Mouse (Mus musculus) MEL (cell line): ENCODE results near the gene Atp6v0a2. TPM values are rescaled to one million over a fixed set of nuclear protein-coding genes. Genes with fewer than 3 reads are reported as not detected.
A peak's percentile ranks its signal among the peaks of the same experiment; 100 is the strongest.

Source experiments
- DNase-seq: peaks from one replicate; pipeline ENCODE4 v3.0.0; 2011; ENCODE audit warnings: low read depth, low spot score
- H3K27ac ChIP-seq: 2 replicates; pipeline ENCODE4 v1.5.1; 2012; ENCODE audit warnings: low read depth, mild to moderate bottlenecking, control low read depth, low read length, moderate library complexity; ENCODE audit not compliant: control insufficient read depth
- H3K27me3 ChIP-seq, 2 experiments: fragments of 150-350 bp in 1 of 2; sonication (generic) in 1 of 2; 2 replicates each; pipeline ENCODE4 v1.6.1; 2012; ENCODE audit warnings: low read length in 2 of 2, mild to moderate bottlenecking in 2 of 2, improper control_type of control experiment in 1 of 2, moderate library complexity in 1 of 2; ENCODE audit not compliant: insufficient read depth in 2 of 2, control insufficient read depth in 1 of 2
- H3K36me3 ChIP-seq, 2 experiments: 2 replicates each; pipeline ENCODE4 v1.6.1; 2012 to 2014; ENCODE audit warnings: low read length in 2 of 2, improper control_type of control experiment in 1 of 2, inconsistent platforms in 1 of 2, mild to moderate bottlenecking in 1 of 2; ENCODE audit not compliant: insufficient read depth in 2 of 2, control insufficient read depth in 1 of 2
- H3K4me1 ChIP-seq, 2 experiments: fragments of 150-350 bp in 1 of 2; sonication (generic) in 1 of 2; 2 replicates each; pipeline ENCODE4 v1.6.1; 2012; ENCODE audit warnings: low read length in 2 of 2, improper control_type of control experiment in 1 of 2, mild to moderate bottlenecking in 1 of 2; ENCODE audit not compliant: insufficient read depth in 2 of 2, control insufficient read depth in 1 of 2
- H3K4me3 ChIP-seq, 2 experiments: fragments of 150-350 bp in 1 of 2; sonication (generic) in 1 of 2; 2 replicates each; pipeline ENCODE4 v1.5.1; 2012; ENCODE audit warnings: low read depth in 2 of 2, low read length in 2 of 2, mild to moderate bottlenecking in 2 of 2, moderate library complexity in 2 of 2, control low read depth in 1 of 2, improper control_type of control experiment in 1 of 2; ENCODE audit not compliant: control insufficient read depth in 1 of 2, insufficient read depth in 1 of 2
- H3K79me2 ChIP-seq: 2 replicates; pipeline ENCODE4 v1.6.1; 2012; ENCODE audit warnings: mild to moderate bottlenecking, low read length, moderate library complexity; ENCODE audit not compliant: control insufficient read depth, poor library complexity, insufficient read depth
- H3K9ac ChIP-seq: 2 replicates; pipeline ENCODE4 v1.6.1; 2012; ENCODE audit warnings: low read depth, mild to moderate bottlenecking, control low read depth, low read length, moderate library complexity; ENCODE audit not compliant: control insufficient read depth, poor library complexity, severe bottlenecking
- H3K9me3 ChIP-seq: fragments of 150-350 bp; sonication (generic); replicated peaks from 2 replicates; pipeline ENCODE4 v1.6.1; 2012; ENCODE audit warnings: mild to moderate bottlenecking, low read length, improper control_type of control experiment, moderate library complexity; ENCODE audit not compliant: insufficient read depth
- BHLHE40 ChIP-seq: IDR thresholded peaks from 2 replicates; pipeline ENCODE4 v1.6.1; 2012; ENCODE audit warnings: low read depth, mild to moderate bottlenecking, inconsistent platforms, low read length, improper control_type of control experiment, borderline replicate concordance
- CHD1 ChIP-seq: IDR thresholded peaks from 2 replicates; pipeline ENCODE4 v1.6.1; 2012; ENCODE audit warnings: low read depth, mild to moderate bottlenecking, inconsistent platforms, low read length, improper control_type of control experiment
- CTCF ChIP-seq, 3 experiments: IDR thresholded peaks in 2 of 3; conservative IDR thresholded peaks in 1 of 3; 2 replicates each; pipeline ENCODE4 v1.5.1; 2011 to 2012; ENCODE audit warnings: low read length in 3 of 3, low read depth in 2 of 3, mild to moderate bottlenecking in 2 of 3, improper control_type of control experiment in 1 of 3, inconsistent platforms in 1 of 3, mixed read lengths in 1 of 3, moderate library complexity in 1 of 3; ENCODE audit not compliant: control insufficient read depth in 1 of 3, insufficient read depth in 1 of 3, poor library complexity in 1 of 3, severe bottlenecking in 1 of 3
- ELF1 ChIP-seq: IDR thresholded peaks from 2 replicates; pipeline ENCODE4 v1.6.1; 2014; ENCODE audit warnings: low read depth, mild to moderate bottlenecking, inconsistent platforms, low read length, improper control_type of control experiment, moderate library complexity
- EP300 ChIP-seq, 2 experiments: IDR thresholded peaks; 2 replicates each; pipeline ENCODE4 v1.6.1; 2011; ENCODE audit warnings: improper control_type of control experiment in 2 of 2, low read length in 2 of 2, low read depth in 1 of 2, mild to moderate bottlenecking in 1 of 2
- GABPA ChIP-seq: IDR thresholded peaks from 2 replicates; pipeline ENCODE4 v1.6.1; 2012; ENCODE audit warnings: low read depth, mild to moderate bottlenecking, inconsistent platforms, low read length, improper control_type of control experiment, moderate library complexity
- HCFC1 ChIP-seq: IDR thresholded peaks from 2 replicates; pipeline ENCODE4 v1.6.1; 2012; ENCODE audit warnings: low read depth, mild to moderate bottlenecking, inconsistent platforms, low read length, improper control_type of control experiment, moderate library complexity
- JUND ChIP-seq: IDR thresholded peaks from 2 replicates; pipeline ENCODE4 v1.6.1; 2011; ENCODE audit warnings: low read depth, mild to moderate bottlenecking, improper control_type of control experiment, low read length
- KAT2A ChIP-seq: conservative IDR thresholded peaks from 2 replicates; pipeline ENCODE4 v1.6.1; 2012; ENCODE audit warnings: low read depth, low read length, improper control_type of control experiment, inconsistent platforms
- MAFK ChIP-seq: IDR thresholded peaks from 2 replicates; pipeline ENCODE4 v1.6.1; 2011; ENCODE audit warnings: low read depth, mild to moderate bottlenecking, low read length, improper control_type of control experiment, borderline replicate concordance
- MAX ChIP-seq: IDR thresholded peaks from 2 replicates; pipeline ENCODE4 v1.6.1; 2011; ENCODE audit warnings: low read length, improper control_type of control experiment
- MAZ ChIP-seq: IDR thresholded peaks from 2 replicates; pipeline ENCODE4 v1.6.1; 2012; ENCODE audit warnings: low read depth, mild to moderate bottlenecking, inconsistent platforms, low read length, improper control_type of control experiment
- MEF2A ChIP-seq: IDR thresholded peaks from 2 replicates; pipeline ENCODE4 v1.6.1; 2014; ENCODE audit warnings: low read depth, mild to moderate bottlenecking, inconsistent platforms, low read length, improper control_type of control experiment; ENCODE audit not compliant: poor library complexity, insufficient replicate concordance, severe bottlenecking; ENCODE audit errors: extremely low read depth
- MXI1 ChIP-seq: IDR thresholded peaks from 2 replicates; pipeline ENCODE4 v1.6.1; 2011; ENCODE audit warnings: mild to moderate bottlenecking, low read depth, low read length, improper control_type of control experiment
- MYC ChIP-seq: IDR thresholded peaks from 2 replicates; pipeline ENCODE4 v1.6.1; 2011; ENCODE audit warnings: low read depth, mild to moderate bottlenecking, low read length, improper control_type of control experiment, moderate library complexity
- NELFE ChIP-seq: IDR thresholded peaks from 2 replicates; pipeline ENCODE4 v1.6.1; 2011; ENCODE audit warnings: low read depth, low read length, improper control_type of control experiment
- NRF1 ChIP-seq: IDR thresholded peaks from 2 replicates; pipeline ENCODE4 v1.6.1; 2014; ENCODE audit warnings: low read depth, mild to moderate bottlenecking, inconsistent platforms, low read length, improper control_type of control experiment, moderate library complexity; ENCODE audit not compliant: poor library complexity, insufficient read depth, severe bottlenecking
- POLR2AphosphoS5 ChIP-seq: IDR thresholded peaks from 2 replicates; pipeline ENCODE4 v1.6.1; 2012; ENCODE audit warnings: low read depth, borderline replicate concordance, mild to moderate bottlenecking, inconsistent platforms, low read length, moderate library complexity, mixed read lengths
- RAD21 ChIP-seq: IDR thresholded peaks from 2 replicates; pipeline ENCODE4 v1.6.1; 2011; ENCODE audit warnings: mild to moderate bottlenecking, low read depth, low read length, improper control_type of control experiment
- RCOR1 ChIP-seq: IDR thresholded peaks from 2 replicates; pipeline ENCODE4 v1.6.1; 2012; ENCODE audit warnings: low read depth, mild to moderate bottlenecking, inconsistent platforms, low read length, improper control_type of control experiment
- SIN3A ChIP-seq: IDR thresholded peaks from 2 replicates; pipeline ENCODE4 v1.6.1; 2012; ENCODE audit warnings: low read length, improper control_type of control experiment, inconsistent platforms
- SMC3 ChIP-seq: IDR thresholded peaks from 2 replicates; pipeline ENCODE4 v1.6.1; 2011; ENCODE audit warnings: low read depth, low read length, improper control_type of control experiment
- TAL1 ChIP-seq: IDR thresholded peaks from 2 replicates; pipeline ENCODE4 v1.6.1; 2012; ENCODE audit warnings: mild to moderate bottlenecking, inconsistent platforms, low read length, moderate library complexity, mixed read lengths
- TBP ChIP-seq: IDR thresholded peaks from 2 replicates; pipeline ENCODE4 v1.8.0; 2011; ENCODE audit warnings: low read depth, low read length, improper control_type of control experiment
- TCF12 ChIP-seq: IDR thresholded peaks from 2 replicates; pipeline ENCODE4 v1.6.1; 2014; ENCODE audit warnings: low read depth, mild to moderate bottlenecking, inconsistent platforms, low read length, improper control_type of control experiment, moderate library complexity
- UBTF ChIP-seq: IDR thresholded peaks from 2 replicates; pipeline ENCODE4 v1.6.1; 2012; ENCODE audit warnings: low read depth, mild to moderate bottlenecking, inconsistent platforms, low read length, improper control_type of control experiment, moderate library complexity, borderline replicate concordance; ENCODE audit not compliant: insufficient read depth
- USF1 ChIP-seq: IDR thresholded peaks from 2 replicates; pipeline ENCODE4 v1.6.1; 2014; ENCODE audit warnings: low read depth, mild to moderate bottlenecking, inconsistent platforms, low read length, improper control_type of control experiment, moderate library complexity
- ZC3H11A ChIP-seq: IDR thresholded peaks from 2 replicates; pipeline ENCODE4 v1.6.1; 2012; ENCODE audit warnings: low read depth, mild to moderate bottlenecking, inconsistent platforms, low read length, improper control_type of control experiment
- ZKSCAN1 ChIP-seq: IDR thresholded peaks from 2 replicates; pipeline ENCODE4 v1.6.1; 2012; ENCODE audit warnings: low read depth, mild to moderate bottlenecking, inconsistent platforms, low read length, improper control_type of control experiment, moderate library complexity
- ZNF384 ChIP-seq: IDR thresholded peaks from 2 replicates; pipeline ENCODE4 v1.6.1; 2012; ENCODE audit warnings: low read depth, mild to moderate bottlenecking, inconsistent platforms, low read length, improper control_type of control experiment
- polyA plus RNA-seq, 2 experiments: library from polyadenylated mRNA; stranded (reverse) in 1 of 2; unstranded in 1 of 2; fragments of >175 nt in 1 of 2; fragments of >200 nt in 1 of 2; gene quantifications; 2 replicates each; pipeline versions ENCODE4 v1.2.1 to v1.2.4; 2012; ENCODE audit warnings: low replicate concordance in 2 of 2, low read depth in 1 of 2; ENCODE audit not compliant: insufficient read length in 2 of 2, insufficient read depth in 1 of 2, missing spikeins in 1 of 2
- total RNA-seq: library from RNA; depleted of rRNA; stranded (reverse); fragments of 300-350 nt; gene quantifications from 2 replicates; pipeline ENCODE4 v1.2.3, GENCODE M21; 2012

Gene Atp6v0a2
- total and polyA plus RNA-seq, 3 experiments: 30.0 to 31.0 TPM; not detected in 1

GRCm38 (mm10) chr5:124628448-124629363 lies at the start of gene Atp6v0a2 (continued):
- peak in 1 of 2 experiments; percentile 24; a peak in 1 of 4 replicates for TF ChIP-seq EP300 (IDR thresholded peaks at IDR 0.05; ENCODE audit: low read depth in 1 of 2, low read length in 2 of 2)
- TF ChIP-seq ELF1: peak; percentile 86
- 0 out of 2 replicates have a peak, but pooled peaks have one; percentile 35 for TF ChIP-seq MYC
- no peak for TF ChIP-seq SMC3
- no peak for TF ChIP-seq TAL1

- H3K4me3 ChIP-seq: peak within 1 kb of the TSS; percentile 76 to 88
- H3K9ac ChIP-seq: peak within 1 kb of the TSS; percentile 85
- peaks cover 32% of the 10 kb centered on the region for H3K79me2 ChIP-seq
- peak; percentile 96 for DNase-seq
- peaks cover 0 to 8% of the 10 kb centered on the region in 2 experiments; a peak in 1 of 4 replicates for H3K4me1 ChIP-seq
- no peaks in the 10 kb centered on the region for H3K27me3 ChIP-seq
- H3K36me3 ChIP-seq: peaks cover 3 to 9% of the 10 kb centered on the region in 2 experiments; a peak in 3 of 4 replicates
- no peaks in the 10 kb centered on the region for H3K9me3 ChIP-seq
- H3K27ac ChIP-seq: peak within 1 kb of the TSS; percentile 39
- TF ChIP-seq EP300 (IDR thresholded peaks at IDR 0.05; ENCODE audit: low read depth in 1 of 2, low read length in 2 of 2): peak in 1 of 2 experiments; percentile 37; a peak in 1 of 4 replicates
- no peak for TF ChIP-seq RAD21
- TF ChIP-seq MEF2A: 0 out of 2 replicates have a peak, but pooled peaks have one; percentile 61
- peak; percentile 92 for TF ChIP-seq MYC
- no peak; the same call in 1 of the 2 replicates for TF ChIP-seq SMC3
- TF ChIP-seq KAT2A: peak; percentile 95
- peak; percentile 43; the same call in 1 of the 2 replicates for TF ChIP-seq USF1
- no peak for TF ChIP-seq JUND
- TF ChIP-seq ZNF384: no peak
- TF ChIP-seq MAFK: no peak
- TF ChIP-seq MAX: peak; percentile 94
- TF ChIP-seq ELF1: peak; percentile 98
- TF ChIP-seq GABPA: no peak
- TF ChIP-seq NELFE: peak; percentile 98
- peak; percentile 87 for TF ChIP-seq MAZ
- peak; percentile 99 for TF ChIP-seq MXI1
- TF ChIP-seq POLR2AphosphoS5: peak; percentile 86; the same call in 1 of the 2 replicates
- TF ChIP-seq TAL1: no peak
- TF ChIP-seq ZC3H11A: peak; percentile 64
- TF ChIP-seq CTCF (IDR thresholded peaks at IDR 0.05 in 2 of 3, conservative IDR thresholded peaks at IDR 0.05 in 1 of 3; ENCODE audit: control insufficient read depth in 1 of 3, insufficient read depth in 1 of 3, low read depth in 2 of 3, low read length in 3 of 3, poor library complexity in 1 of 3, severe bottlenecking in 1 of 3): no peak
- no peak for TF ChIP-seq ZKSCAN1
- TF ChIP-seq TBP: peak; percentile 80
- TF ChIP-seq SIN3A: peak; percentile 100
- peak; percentile 53 for TF ChIP-seq RCOR1
- TF ChIP-seq TCF12: peak; percentile 87
- TF ChIP-seq UBTF: no peak
- peak; percentile 98 for TF ChIP-seq HCFC1
- TF ChIP-seq CHD1: peak; percentile 67
- TF ChIP-seq BHLHE40: peak; percentile 49; the same call in 1 of the 2 replicates
- TF ChIP-seq NRF1: peak; percentile 49
Measured at GRCm38 (mm10) chr5:124578633-124579317, 49.6 kb upstream of the Atp6v0a2 start, which contains the start of the genes Eif2b1 and Gtf2h3. TSS of gene Eif2b1 (minus strand) at chr5:124579131. TSS of gene Gtf2h3 (plus strand) at chr5:124579140.
